Mouse (Mus musculus) thymus, postnatal 36 days (tissue): ENCODE results near the gene Nyx.
"Not testable (repeated sequence)": the region's sequence is repeated elsewhere in the genome, so short reads cannot be mapped to it uniquely, and the experiment has no call there.

Experiments
- DNase-seq, 2 experiments: peaks; one replicate each; pipeline ENCODE4 v3.0.0; 2022; ENCODE audit warnings: mixed read lengths in 2 of 2

Nyx gene

GRCm38 (mm10) chrX:13465810-13466209, at the start of gene Nyx:
Nyx (plus strand) TSS chrX:13466110.
- no peak for DNase-seq

DNA sequence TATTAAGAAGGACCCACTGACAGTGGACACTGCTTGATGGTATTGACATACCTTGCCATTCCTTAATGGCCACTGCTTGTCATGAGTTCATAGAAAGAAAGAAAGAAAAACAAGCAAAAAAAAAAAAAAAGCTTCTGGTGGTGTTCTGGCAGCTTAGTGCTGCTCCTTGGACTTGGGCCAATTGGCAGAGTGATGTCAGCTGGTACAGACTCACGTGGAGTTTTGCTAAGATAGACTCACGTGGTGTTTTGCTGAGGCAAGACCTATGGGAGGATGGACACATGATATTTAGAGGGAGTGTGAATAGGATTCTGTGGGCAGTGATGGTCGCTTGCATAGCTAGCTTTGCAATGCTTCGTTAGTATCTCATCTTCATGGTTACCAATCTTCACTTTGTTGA, 43.9 kb upstream of the Nyx start:
- no peak for DNase-seq

DNA sequence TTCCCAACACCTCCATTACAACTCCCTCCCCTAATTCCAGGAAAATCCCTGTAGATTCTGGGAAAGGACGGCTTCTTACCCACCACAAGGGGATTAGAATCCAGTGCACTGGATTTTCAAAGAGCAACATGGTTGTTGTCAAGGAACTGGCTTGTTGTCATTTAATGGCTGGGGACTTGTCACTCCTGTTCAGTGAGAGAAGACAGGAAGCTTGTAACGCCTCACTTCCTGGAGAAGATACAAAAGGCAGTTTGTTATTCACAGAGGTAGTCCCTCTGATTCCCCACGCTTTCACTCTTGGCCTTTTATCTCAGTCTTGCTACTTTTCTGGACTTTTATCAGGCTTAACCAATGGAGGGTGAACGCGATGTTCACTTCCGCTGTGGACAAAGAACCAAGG, 34.5 kb upstream of the Nyx start:
- no peak for DNase-seq

- DNase-seq = not testable (repeated sequence)
Measured at GRCm38 (mm10) chrX:13436042-13436441, 29.9 kb upstream of the Nyx start.

DNA sequence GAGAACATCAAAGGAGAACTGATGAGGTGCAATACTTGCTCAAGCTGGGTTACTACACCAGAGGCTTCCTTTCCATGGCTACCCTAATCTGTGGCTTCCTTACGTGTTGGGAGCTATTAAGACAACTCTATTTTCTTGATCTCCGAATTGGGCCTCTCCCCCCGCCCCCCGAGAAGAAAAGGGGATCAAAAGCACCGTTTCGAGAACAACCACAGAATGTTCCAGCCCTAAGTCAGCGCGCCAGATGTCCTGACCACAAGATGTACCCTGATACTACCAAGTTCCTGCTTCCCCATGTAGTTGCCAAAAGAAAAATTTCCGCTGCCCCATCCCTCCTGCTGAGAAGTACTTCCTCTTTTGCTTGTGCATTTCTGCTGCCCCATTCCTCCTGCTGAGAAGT, 9.4 kb upstream of the Nyx start:
- DNase-seq = peak; percentile 19 to 51

GRCm38 (mm10) chrX:13458766-13459165, 7.1 kb upstream of the Nyx start:
- DNase-seq = peak; percentile 31 to 56

DNA sequence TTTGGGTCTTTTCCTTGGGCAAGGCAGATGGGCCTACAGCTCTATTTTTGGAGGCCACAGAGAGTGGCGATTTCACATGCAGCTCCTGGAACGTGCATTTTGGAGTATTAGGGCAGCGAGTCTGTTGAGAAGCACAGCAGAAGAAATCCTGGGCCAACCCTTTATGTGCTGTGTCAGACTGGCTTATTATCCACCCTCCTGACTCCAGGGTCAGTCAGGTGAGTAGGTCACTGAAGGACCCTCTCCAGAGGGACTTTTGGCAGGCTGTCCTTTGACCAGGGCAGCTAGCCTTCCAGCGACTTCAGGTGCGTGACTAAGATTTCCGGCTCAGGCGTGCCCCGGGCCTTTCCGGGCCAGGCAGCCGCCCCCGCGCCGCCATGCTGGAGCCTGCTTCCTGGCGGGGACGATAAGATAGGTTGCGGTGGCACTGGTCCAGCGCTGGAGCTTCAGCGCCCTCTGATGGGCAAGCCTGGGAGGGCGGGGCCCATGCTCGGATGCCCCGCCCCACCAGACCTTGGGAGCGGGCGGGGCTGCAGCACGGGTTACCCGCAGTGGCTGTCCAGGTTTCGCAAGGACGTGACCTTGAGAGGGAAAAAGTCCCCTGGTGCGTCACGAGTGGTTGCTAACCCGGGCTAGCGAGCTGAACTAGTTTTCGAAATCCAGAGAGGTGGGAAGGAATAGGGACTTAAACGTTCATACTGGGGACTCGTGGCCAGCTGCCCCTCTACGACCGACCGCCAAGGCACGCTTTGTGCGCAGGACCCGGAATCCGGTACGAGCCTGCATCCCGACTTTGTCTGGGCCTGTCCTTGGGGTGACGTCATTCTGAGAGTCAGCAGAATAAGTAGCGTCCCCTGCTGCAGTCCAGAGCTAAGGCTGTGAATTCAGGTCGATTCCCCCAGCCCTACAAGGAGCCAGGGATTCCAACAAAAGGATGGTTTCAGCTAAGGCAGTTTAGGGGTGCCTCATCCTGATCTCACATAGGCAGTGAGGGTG, 4.3 kb upstream of the Nyx start:
- DNase-seq = peak; percentile 90 to 92

- DNase-seq = no peak
Measured at GRCm38 (mm10) chrX:13462982-13463517, 2.9 kb upstream of the Nyx start.

GRCm38 (mm10) chrX:13466681-13467080, 771 bp downstream of the Nyx start:
- no peak for DNase-seq

DNA sequence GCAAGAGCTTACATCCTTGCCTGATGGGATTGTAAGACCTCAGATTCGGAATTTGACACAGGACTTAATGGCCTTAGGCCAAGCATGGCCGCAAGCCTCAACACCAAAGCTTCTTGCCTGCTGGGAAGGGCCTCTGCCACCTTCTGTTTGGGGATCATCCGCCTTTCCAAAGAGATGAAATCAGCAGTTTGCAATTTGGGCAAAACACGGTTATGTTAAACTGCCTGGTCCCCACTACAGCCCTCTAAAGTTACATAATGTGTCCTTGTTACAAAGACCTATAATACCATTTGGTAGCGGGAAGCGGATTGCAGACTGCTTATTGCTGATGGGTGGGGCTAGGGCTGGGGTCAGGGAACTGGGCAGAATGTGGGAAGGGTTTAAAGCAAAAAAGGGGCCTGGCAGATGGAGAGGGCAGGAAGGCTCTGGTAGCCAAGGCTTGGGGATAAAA, 1.2 kb downstream of the Nyx start:
- DNase-seq = no peak

GRCm38 (mm10) chrX:13469160-13470116, 3.5 kb downstream of the Nyx start:
- DNase-seq = no peak

DNA sequence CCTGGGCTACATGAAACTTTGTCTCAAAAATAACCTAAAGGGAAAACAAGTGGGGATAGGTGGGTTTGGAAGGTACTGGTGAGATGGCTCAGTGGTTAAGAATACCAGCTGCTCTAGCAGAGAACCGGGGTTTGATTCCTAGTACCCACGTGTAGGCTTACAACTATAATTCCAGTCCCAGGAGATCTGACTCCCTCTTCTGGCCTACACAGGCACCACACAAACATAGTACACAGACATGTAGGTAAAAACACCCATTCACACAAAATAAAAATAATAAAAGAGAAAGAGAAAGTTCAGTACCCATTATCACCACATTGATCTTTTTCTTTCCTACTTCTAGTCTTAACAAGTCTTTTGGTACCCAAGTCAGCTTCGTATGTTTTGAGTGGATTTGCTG, 6.0 kb downstream of the Nyx start:
- no peak for DNase-seq

- DNase-seq = no peak
Measured at GRCm38 (mm10) chrX:13472751-13473225, 6.9 kb downstream of the Nyx start.

DNA sequence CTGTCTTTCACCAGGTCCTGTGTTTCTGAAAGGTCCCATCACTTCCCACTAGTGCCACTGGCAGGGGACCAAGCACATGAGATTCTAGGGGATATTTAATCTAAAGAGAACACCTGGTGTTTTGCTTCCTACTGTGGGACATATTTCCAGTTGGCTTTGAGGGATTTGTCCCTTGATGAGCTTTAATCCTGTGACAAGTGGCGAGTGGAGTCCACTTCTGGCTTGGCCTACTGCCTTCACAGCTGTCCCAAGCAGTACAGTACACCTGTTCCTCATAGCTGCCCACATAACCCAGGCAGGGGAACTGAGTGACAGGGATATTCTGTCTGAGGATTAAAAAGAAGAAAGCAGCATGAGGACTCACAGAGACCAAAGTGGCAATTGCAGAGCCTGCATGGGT, 9.5 kb downstream of the Nyx start:
- DNase-seq = no peak

DNA sequence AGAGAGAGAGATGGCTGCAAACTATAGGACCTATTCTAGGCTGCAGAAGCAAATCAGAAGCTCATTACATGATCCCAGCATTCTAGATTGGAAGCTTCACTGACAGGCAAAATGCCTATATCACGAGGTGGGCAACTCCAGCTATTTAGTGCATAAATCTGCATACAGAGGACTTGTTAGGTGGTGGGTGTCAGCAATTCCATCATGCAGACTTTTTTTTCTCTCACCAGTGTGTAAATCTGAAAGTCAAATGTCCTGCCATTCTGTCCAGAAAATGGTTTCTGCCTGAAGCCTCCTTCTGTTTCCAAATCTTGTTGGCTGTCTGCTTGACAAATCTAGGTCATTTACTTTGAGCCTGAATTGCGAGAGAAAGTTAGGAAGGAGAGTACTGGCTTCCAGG, 11.7 kb downstream of the Nyx start:
- DNase-seq = no peak

- no peak for DNase-seq
Measured at GRCm38 (mm10) chrX:13478298-13478697, 12.4 kb downstream of the Nyx start.

DNA sequence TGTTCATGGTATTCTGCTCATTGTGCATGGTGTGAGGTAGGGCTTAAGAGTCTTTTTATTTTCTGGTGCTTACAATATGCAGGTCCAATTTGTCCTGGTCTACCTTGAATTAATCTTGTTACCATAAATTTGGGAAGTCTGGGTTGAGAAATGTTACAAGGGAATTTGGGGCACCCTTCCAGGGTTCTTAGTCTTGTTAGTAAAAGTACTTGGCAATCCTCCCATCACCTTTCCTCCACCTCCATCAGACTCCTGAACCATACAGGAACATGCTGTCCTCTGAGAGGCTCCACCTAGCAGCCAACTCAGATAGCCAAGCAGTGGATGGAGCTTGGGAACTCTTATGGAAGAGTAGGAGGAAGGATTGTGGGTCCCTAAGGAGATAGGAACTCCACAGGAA, 13.7 kb downstream of the Nyx start:
- no peak for DNase-seq

- DNase-seq = no peak
Measured at GRCm38 (mm10) chrX:13482576-13482975, 16.7 kb downstream of the Nyx start.

GRCm38 (mm10) chrX:13484447-13484846, 18.5 kb downstream of the Nyx start:
- DNase-seq = no peak

- DNase-seq = no peak
Measured at GRCm38 (mm10) chrX:13489001-13489400, 23.1 kb downstream of the Nyx start.

DNA sequence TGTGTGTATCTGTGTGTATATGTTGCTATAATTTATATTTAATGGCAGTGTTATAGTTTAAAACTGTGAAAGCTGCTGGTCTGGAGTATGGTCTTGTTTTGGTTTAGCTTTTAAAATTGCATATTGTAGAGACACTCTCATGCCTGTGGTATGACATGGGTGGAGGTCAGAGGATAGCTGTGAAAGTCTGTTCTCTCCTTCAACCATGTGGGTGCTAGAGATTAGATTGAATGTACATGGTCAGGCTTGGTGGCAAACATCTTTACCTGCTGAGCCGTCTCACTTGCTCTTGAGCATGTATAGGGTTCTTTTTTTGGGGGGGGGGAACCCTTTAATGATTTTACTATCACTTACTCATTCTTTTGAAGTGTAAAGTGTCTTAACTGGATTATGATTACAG, 23.9 kb downstream of the Nyx start:
- DNase-seq = no peak

DNA sequence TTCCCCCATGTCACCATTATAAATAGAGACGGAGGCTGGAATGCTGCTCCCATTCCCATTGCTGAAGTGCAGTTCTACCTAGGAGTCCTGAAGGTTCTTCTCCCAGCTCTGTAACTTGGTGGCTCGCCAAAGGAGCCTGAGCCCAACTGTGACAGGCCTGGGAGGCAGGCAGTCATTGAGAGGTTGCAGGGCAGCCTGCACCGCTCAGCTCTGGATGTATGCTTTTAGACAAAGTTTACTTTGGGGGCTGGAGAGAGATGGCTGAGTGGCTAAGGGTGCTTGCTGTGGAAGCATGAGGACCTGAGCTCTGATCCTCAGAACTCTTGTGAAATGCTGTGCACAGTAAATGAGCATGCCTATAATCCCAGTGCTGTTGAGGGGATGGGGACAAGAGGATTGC, 25.0 kb downstream of the Nyx start:
- DNase-seq = no peak

DNA sequence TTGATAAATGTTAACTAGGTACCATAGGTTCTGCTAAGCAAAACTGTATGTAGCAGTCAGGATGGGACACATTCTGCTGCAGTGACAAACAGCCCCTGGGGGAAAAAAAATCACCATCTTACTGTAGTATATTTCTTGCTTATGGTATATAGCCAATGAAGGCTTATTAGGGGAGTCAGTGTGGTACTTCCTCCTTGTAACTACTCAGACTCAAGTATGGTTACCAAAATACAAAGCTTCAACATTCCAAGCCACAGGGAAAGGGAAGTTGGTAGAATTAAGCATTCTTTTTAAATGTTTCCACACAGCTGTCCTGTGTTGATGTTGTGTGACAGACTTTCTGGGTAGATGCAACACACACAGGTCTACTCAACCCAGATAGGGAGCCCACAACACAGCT, 27.0 kb downstream of the Nyx start:
- no peak for DNase-seq
